Mouse (Mus musculus): Measurements from ENCODE around the gene Prlh.

DNA sequence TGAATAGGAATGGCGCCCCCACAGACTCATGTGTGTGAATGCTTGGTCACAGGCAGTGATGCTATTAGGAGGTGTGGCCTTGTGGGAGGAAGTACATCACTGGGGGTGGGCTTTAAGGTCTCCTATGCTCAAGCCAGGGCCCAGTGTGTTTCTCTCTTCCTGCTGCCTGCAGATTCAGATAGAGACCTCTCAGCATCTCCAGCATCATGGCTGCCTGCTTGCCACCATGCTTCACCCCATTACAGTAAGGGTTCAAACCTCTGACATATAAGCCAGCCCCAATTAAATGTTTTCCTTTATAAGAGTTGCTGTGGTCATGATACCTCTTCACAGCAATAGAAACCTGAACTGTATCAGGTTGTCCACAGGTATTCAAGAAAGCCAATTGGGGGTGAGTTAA, 43.0 kb downstream of the Prlh start:
- TF ChIP-seq CTCF (IDR thresholded peaks at IDR 0.05; ENCODE audit: extremely low read depth, insufficient read depth, low read length) (no peak), POLR2A (IDR thresholded peaks at IDR 0.05; ENCODE audit: extremely low read depth, insufficient read depth, low read length) (no peak)
